Mouse (Mus musculus) urinary bladder, adult 2 months (tissue): ENCODE measurements around the gene Ergic2. TPM values are rescaled to one million over a fixed set of nuclear protein-coding genes. Genes with fewer than 3 reads are reported as not detected.
A peak's percentile ranks its signal among the peaks of the same experiment; 100 is the strongest.
"Not testable (repeated sequence)": the region's sequence is repeated elsewhere in the genome, so short reads cannot be mapped to it uniquely, and the experiment has no call there.

Experiments
- DNase-seq: peaks from one replicate; pipeline ENCODE4 v3.0.0; 2022; ENCODE audit warnings: low spot score
- polyA plus RNA-seq: library from polyadenylated mRNA; depleted of rRNA; stranded (reverse); fragments of >200 nt; gene quantifications from 2 replicates; pipeline ENCODE4 v1.2.3, GENCODE M21; 2012; rRNA removed

Gene Ergic2
- polyA plus RNA-seq, 1 experiment, result 82.6 TPM

GRCm38 (mm10) chr6:148211391-148211876 lies 740 bp downstream of the Ergic2 start:
- DNase-seq, result no peak

GRCm38 (mm10) chr6:148207522-148207921 lies 4.7 kb downstream of the Ergic2 start:
- no peak for DNase-seq

- no peak for DNase-seq
These were observed 7.0 kb downstream of the Ergic2 start for GRCm38 (mm10) chr6:148205134-148205533.

- no peak for DNase-seq
These were observed 12.4 kb downstream of the Ergic2 start for GRCm38 (mm10) chr6:148199729-148200128.

- no peak for DNase-seq
These were observed 13.0 kb downstream of the Ergic2 start for GRCm38 (mm10) chr6:148199177-148199576.

GRCm38 (mm10) chr6:148193972-148194701 lies 18.0 kb downstream of the Ergic2 start:
- DNase-seq, result no peak

GRCm38 (mm10) chr6:148185694-148186093 lies 26.5 kb downstream of the Ergic2 start:
- no peak for DNase-seq

- no peak for DNase-seq
These were observed 39.3 kb downstream of the Ergic2 start for GRCm38 (mm10) chr6:148172904-148173303.

DNA sequence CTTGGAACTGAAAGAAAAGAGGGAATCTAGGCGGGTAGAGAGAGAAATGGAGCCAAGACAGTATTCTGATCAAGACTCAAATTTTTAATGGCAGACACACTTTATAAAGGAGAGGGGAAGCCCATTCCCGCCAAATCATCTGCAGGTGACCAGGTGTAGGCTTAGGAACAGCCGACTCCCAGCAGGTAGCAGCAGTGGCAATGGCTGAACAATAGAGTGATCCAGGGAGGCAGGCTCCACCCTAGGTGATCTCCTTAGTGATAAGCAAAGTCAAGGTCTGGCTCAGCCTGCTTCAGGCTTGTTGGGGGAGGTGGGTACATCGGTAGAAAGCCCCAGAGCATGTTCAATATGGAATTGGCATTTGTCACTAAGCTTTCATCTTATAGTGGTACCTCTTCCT lies 59.9 kb downstream of the Ergic2 start:
- DNase-seq, result not testable (repeated sequence)

DNA sequence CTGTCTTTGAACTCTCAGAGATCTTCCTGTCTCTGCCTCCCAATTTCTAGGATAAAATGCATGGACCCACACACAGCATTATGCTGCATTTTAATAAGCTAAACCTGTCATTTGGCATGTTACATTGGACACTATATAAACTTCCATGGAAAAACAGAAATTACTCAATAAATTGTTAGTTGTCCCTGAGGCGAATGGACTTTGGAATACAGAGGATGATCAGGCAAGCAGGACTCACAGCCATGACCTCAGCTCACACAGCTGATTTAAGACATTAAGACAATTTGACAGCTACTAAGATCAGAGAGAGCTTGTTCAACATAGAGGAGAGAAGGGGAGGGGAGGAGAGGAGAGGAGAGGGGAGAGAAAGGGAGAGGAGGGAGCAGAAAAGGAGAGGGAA lies 69.8 kb downstream of the Ergic2 start:
- DNase-seq, result no peak

DNA sequence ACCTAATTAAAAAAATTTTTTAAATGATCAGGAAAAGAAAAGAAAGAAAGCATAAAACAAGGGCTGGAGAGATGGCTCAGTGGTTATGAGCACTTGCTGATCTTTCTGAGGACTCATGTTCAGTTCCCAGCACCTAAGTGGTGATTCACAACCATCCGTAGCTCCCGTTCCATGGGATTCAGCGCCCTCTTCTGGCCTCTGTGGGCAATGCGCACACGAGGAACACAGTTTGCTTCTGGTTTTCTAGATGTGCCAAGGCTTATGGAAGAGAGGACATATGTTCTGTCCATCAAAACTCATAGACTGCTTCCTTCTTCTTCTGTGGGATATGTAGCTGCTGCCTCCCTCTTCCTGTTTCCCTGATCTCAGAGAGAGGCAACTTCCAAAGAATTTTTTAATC lies 70.3 kb downstream of the Ergic2 start:
- DNase-seq, result no peak

DNA sequence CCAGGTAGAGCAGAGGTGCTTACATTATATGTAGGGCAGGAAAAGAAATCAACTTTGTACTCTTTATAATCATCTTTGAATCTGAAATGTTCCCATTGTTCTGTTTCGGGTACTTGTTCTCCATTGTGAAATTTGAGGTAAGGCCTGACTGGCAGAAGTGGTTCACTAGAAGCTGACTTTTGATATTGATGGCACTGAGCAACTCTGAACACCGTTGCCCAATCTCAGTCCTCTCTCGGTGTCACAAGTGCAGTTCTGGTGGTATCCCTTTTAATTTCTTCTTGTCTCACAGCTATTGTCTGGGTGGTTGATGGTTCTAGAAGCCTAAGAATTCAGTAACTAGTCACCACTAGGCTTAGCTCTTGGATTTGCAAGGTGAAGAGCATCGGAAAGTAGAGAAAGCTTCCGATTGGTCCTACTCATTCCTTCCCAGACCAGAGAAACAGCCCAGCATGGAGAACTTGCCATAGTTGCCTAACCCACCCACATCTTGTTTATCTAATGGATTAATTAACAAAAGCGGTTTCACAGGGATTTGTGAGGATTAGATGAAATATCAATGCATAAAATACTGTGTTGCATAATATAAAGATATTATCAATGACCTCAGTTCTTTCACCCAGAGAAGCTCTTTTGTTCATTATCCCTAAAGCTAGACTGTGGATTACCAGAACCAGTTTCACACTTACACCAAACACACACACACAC lies 72.7 kb downstream of the Ergic2 start:
- DNase-seq, result no peak

DNA sequence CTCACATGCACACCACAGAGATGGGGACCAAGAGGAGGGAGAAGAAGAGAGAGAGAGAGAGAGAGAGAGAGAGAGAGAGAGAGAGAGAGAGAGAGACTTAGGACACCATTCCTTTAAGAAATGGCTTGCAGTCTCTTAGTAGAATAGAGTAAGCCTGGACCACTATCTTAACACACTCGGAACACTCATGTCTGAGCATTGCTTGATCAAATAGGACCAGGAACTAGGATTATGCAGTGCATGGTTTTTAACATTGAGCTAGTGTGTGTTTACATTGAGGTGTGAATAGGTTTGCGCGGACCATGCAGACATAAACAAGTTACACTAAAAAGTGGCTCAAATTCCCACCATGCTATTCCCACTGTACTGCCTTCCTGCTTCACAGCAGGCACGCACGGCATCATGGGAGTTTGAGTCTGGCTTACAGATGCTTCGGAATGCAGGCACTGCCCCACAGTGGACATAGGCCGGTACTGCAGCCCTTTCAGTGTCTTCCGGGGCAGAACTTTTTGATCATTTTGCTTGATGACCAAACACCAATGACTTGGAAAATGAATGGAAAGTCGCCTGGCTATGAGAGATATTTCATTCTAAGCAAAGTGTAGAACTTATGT lies 76.3 kb downstream of the Ergic2 start:
- peak; percentile 43 for DNase-seq

GRCm38 (mm10) chr6:148133536-148133935 lies 78.6 kb downstream of the Ergic2 start:
- no peak for DNase-seq

DNA sequence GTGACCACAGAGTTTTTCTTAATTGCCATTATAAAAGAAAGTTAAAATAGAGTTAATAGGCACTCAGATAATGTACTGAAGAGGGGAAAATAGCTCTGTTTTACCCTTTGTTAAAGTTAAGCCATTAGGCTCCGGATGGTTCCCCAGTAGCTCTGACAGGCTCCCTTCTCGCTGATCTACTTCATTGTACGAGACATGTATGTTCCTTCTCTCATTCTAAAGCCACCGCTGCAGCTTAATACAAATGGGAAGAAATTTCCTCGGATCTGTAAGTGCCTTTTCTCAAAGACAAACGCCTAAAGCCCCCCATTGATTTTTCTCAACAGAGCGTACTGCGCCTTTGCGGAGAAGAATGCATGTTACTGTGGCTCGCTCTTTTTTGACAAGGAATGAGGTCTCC lies 79.9 kb downstream of the Ergic2 start:
- no peak for DNase-seq

Other genes with a start within 250 kb of the Ergic2 start
- 0.04 and 0.08 TPM in 2 replicates for gene Far2, start 165.1 kb downstream of the Ergic2 start, polyA plus RNA-seq
- 14.2 and 17.9 TPM in 2 replicates for gene Tmtc1, start 232.0 kb upstream of the Ergic2 start, polyA plus RNA-seq